Mouse (Mus musculus) bone marrow, adult 2 months (tissue): ENCODE measurements at regions not wholly inside any gene's neighbourhood (a gene's known extent, or its start where the extent isn't known, plus 50 kb on each side); places are given as distances from the start of the nearest gene placed in this dataset.

Experiments
- CTCF ChIP-seq: fragments of 200-500 bp; IDR thresholded peaks from 2 replicates; pipeline ENCODE4 v1.5.1; 2011; ENCODE audit warnings: low read length, control low read depth; ENCODE audit not compliant: control insufficient read depth, insufficient read depth
- POLR2A ChIP-seq: fragments of 200-500 bp; IDR thresholded peaks from 2 replicates; pipeline ENCODE4 v1.6.1; 2011; ENCODE audit warnings: low read depth, mild to moderate bottlenecking, control low read depth, low read length, borderline replicate concordance; ENCODE audit not compliant: control insufficient read depth

GRCm38 (mm10) chr17:48870443-48870842, 61.7 kb upstream of the Lrfn2 start:
- TF ChIP-seq CTCF (no peak), POLR2A (no peak)
